Mouse (Mus musculus) kidney, adult 2 months (tissue): ENCODE measurements around the gene Ung.

ENCODE experiments used
- CTCF ChIP-seq: fragments of 200-500 bp; conservative IDR thresholded peaks from 2 replicates; pipeline ENCODE4 v1.5.1; 2011; ENCODE audit warnings: low read depth, mild to moderate bottlenecking, control low read depth, low read length, moderate library complexity, mixed read lengths; ENCODE audit not compliant: insufficient read depth, insufficient read length
- POLR2A ChIP-seq: fragments of 200-500 bp; IDR thresholded peaks from one replicate; pipeline ENCODE4 v1.6.1; 2011; ENCODE audit warnings: low read depth, low read length, control low read depth

- TF ChIP-seq CTCF, result no peak
- TF ChIP-seq POLR2A, result no peak
These were observed 39.0 kb upstream of the Ung start, which contains the start of gene Svop for GRCm38 (mm10) chr5:114091057-114091807.
